8 mouse cellular contexts compared by ENCODE assay signal in genomic region chr8:70863956-70864711, GRCm38 (mm10). TPM values are rescaled to one million over a fixed set of nuclear protein-coding genes. Genes with fewer than 3 reads are reported as not detected.
DNase-seq lines count a peak whose midpoint lies in the region; ATAC-seq lines count a peak whose summit lies in the region.

No protein-coding gene starts in this region.

- peak overlapping the region; percentile 92 for H3K4me2 ChIP-seq in embryonic facial prominence, embryonic 12.5 days (replicated peaks)
- H3K4me2 ChIP-seq in hindbrain, embryonic 16.5 days (ENCODE audit: low read length) = peak overlapping the region; percentile 86
- peak overlapping the region; percentile 98 for H3K4me2 ChIP-seq in midbrain, embryonic 14.5 days (ENCODE audit: low read length)

- H3K9me3 ChIP-seq in embryonic facial prominence, embryonic 12.5 days = no peaks in the 10 kb centered on the region
- no peaks in the 10 kb centered on the region for H3K9me3 ChIP-seq in hindbrain, embryonic 16.5 days (ENCODE audit: control insufficient read depth, low read length)
- H3K9me3 ChIP-seq in midbrain, embryonic 14.5 days (ENCODE audit: control insufficient read depth, low read length) = no peaks in the 10 kb centered on the region

- DNase-seq in cerebellum, adult 9-11 months = peak; percentile 62
- no peak for DNase-seq in cerebellum, postnatal 14 days
- DNase-seq in B cell, adult 2 months = peak; percentile 43 to 49
- peak; percentile 81 for DNase-seq in midbrain, embryonic 14.5 days

- peak overlapping the region; percentile 45 for H3K4me3 ChIP-seq in embryonic facial prominence, embryonic 12.5 days
- H3K4me3 ChIP-seq in hindbrain, embryonic 16.5 days (ENCODE audit: low read length) = peak overlapping the region; percentile 46
- peak overlapping the region; percentile 64 for H3K4me3 ChIP-seq in midbrain, embryonic 14.5 days (replicated peaks; ENCODE audit: low read depth, low read length)

- H3K27me3 ChIP-seq in embryonic facial prominence, embryonic 12.5 days = peaks cover 22% of the 10 kb centered on the region
- no peaks in the 10 kb centered on the region for H3K27me3 ChIP-seq in hindbrain, embryonic 16.5 days (replicated peaks; ENCODE audit: control insufficient read depth, insufficient read depth, low read length)
- H3K27me3 ChIP-seq in midbrain, embryonic 14.5 days (ENCODE audit: control insufficient read depth, insufficient read depth, low read length) = no peaks in the 10 kb centered on the region

- H3K9ac ChIP-seq in embryonic facial prominence, embryonic 12.5 days = peak overlapping the region; percentile 61
- H3K9ac ChIP-seq in hindbrain, embryonic 16.5 days (ENCODE audit: low read depth, low read length) = peak overlapping the region; percentile 73
- H3K9ac ChIP-seq in midbrain, embryonic 14.5 days (replicated peaks; ENCODE audit: low read length) = peak overlapping the region; percentile 85

- 0 out of 2 replicates have a peak, but pooled peaks cover 6% of the 10 kb centered on the region for H3K36me3 ChIP-seq in embryonic facial prominence, embryonic 12.5 days
- 0 out of 2 replicates have a peak, but pooled peaks cover 2% of the 10 kb centered on the region for H3K36me3 ChIP-seq in hindbrain, embryonic 16.5 days (ENCODE audit: control insufficient read depth, insufficient read depth, low read length)
- peaks cover 11% of the 10 kb centered on the region for H3K36me3 ChIP-seq in midbrain, embryonic 14.5 days (ENCODE audit: control insufficient read depth, insufficient read depth, low read length)

- ATAC-seq in embryonic facial prominence, embryonic 12.5 days (ENCODE audit: insufficient number of reproducible peaks, insufficient read depth, low FRiP score, low TSS enrichment) = no peak
- ATAC-seq in hindbrain, embryonic 16.5 days = no peak
- no peak for ATAC-seq in midbrain, embryonic 14.5 days (ENCODE audit: low FRiP score, low TSS enrichment)
- no peak for ATAC-seq in erythroid progenitor cell, adult 5-6 weeks (replicated peaks; ENCODE audit: low FRiP score, poor library complexity, severe bottlenecking)
- no peak for ATAC-seq in frontal cortex, adult (ENCODE audit: low TSS enrichment)

- peak overlapping the region; percentile 90 for H3K27ac ChIP-seq in embryonic facial prominence, embryonic 12.5 days
- peak overlapping the region; percentile 94 for H3K27ac ChIP-seq in hindbrain, embryonic 16.5 days (ENCODE audit: low read depth, low read length)
- peak overlapping the region; percentile 98 for H3K27ac ChIP-seq in midbrain, embryonic 14.5 days (replicated peaks; ENCODE audit: low read depth, low read length)

- H3K4me1 ChIP-seq in embryonic facial prominence, embryonic 12.5 days = peaks cover 51% of the 10 kb centered on the region
- peaks cover 38% of the 10 kb centered on the region for H3K4me1 ChIP-seq in hindbrain, embryonic 16.5 days (ENCODE audit: control insufficient read depth, insufficient read depth, low read depth, low read length)
- H3K4me1 ChIP-seq in midbrain, embryonic 14.5 days (ENCODE audit: control insufficient read depth, insufficient read depth, low read length) = peaks cover 44% of the 10 kb centered on the region

- 2% methylated on average over 44 of the region's 46 CpGs for WGBS in embryonic facial prominence, embryonic 12.5 days
- WGBS in hindbrain, embryonic 16.5 days = 1% methylated on average over 46 of the region's 46 CpGs
- 1% methylated on average over 46 of the region's 46 CpGs for WGBS in midbrain, embryonic 14.5 days

RNA-seq across cellular contexts. Expression of gene Kcnn1, which starts 1.1 kb away (rescaled TPM):
- 6.7 and 7.0 TPM in 2 replicates for polyA plus RNA-seq in embryonic facial prominence, embryonic 12.5 days (2016; fragmentation: Nextera tagmentation; extraction: Ambion mirVana)
- 16.3 and 18.5 TPM in 2 replicates for polyA plus RNA-seq in hindbrain, embryonic 16.5 days (2015; fragmentation: Nextera tagmentation; extraction: Ambion mirVana)
- 13.3 and 16.0 TPM in 2 replicates for polyA plus RNA-seq in midbrain, embryonic 14.5 days (2014; fragmentation: Nextera tagmentation; extraction: Ambion mirVana)
- total RNA-seq in erythroid progenitor cell, adult 5-6 weeks (2015; ENCODE audit: low replicate concordance) = not detected in 2 replicates
- total RNA-seq in erythroid progenitor cell, adult 5-6 weeks (2017; ENCODE audit: low replicate concordance) = 0.26 TPM in 1 of 2 replicates, not detected in the other

RNA-seq across cellular contexts. Expression of gene Ccdc124, which starts 9.6 kb away (rescaled TPM):
- polyA plus RNA-seq in embryonic facial prominence, embryonic 12.5 days (2016; fragmentation: Nextera tagmentation; extraction: Ambion mirVana) = 123 and 126 TPM in 2 replicates
- polyA plus RNA-seq in hindbrain, embryonic 16.5 days (2015; fragmentation: Nextera tagmentation; extraction: Ambion mirVana) = 168 and 190 TPM in 2 replicates
- 149 and 178 TPM in 2 replicates for polyA plus RNA-seq in midbrain, embryonic 14.5 days (2014; fragmentation: Nextera tagmentation; extraction: Ambion mirVana)
- total RNA-seq in erythroid progenitor cell, adult 5-6 weeks (2015; ENCODE audit: low replicate concordance) = 18.0 and 20.9 TPM in 2 replicates
- 23.8 and 26.6 TPM in 2 replicates for total RNA-seq in erythroid progenitor cell, adult 5-6 weeks (2017; ENCODE audit: low replicate concordance)

RNA-seq across cellular contexts. Expression of gene Arrdc2, which starts 24.6 kb away (rescaled TPM):
- polyA plus RNA-seq in embryonic facial prominence, embryonic 12.5 days (2016; fragmentation: Nextera tagmentation; extraction: Ambion mirVana) = 6.9 and 7.5 TPM in 2 replicates
- polyA plus RNA-seq in hindbrain, embryonic 16.5 days (2015; fragmentation: Nextera tagmentation; extraction: Ambion mirVana) = 6.8 and 7.9 TPM in 2 replicates
- polyA plus RNA-seq in midbrain, embryonic 14.5 days (2014; fragmentation: Nextera tagmentation; extraction: Ambion mirVana) = 7.1 and 7.5 TPM in 2 replicates
- 35.0 and 62.9 TPM in 2 replicates for total RNA-seq in erythroid progenitor cell, adult 5-6 weeks (2015; ENCODE audit: low replicate concordance)
- 27.3 and 54.3 TPM in 2 replicates for total RNA-seq in erythroid progenitor cell, adult 5-6 weeks (2017; ENCODE audit: low replicate concordance)

RNA-seq across cellular contexts. Expression of gene Slc5a5, which starts 28.4 kb away (rescaled TPM):
- 0.19 and 0.20 TPM in 2 replicates for polyA plus RNA-seq in embryonic facial prominence, embryonic 12.5 days (2016; fragmentation: Nextera tagmentation; extraction: Ambion mirVana)
- 2.4 and 3.1 TPM in 2 replicates for polyA plus RNA-seq in hindbrain, embryonic 16.5 days (2015; fragmentation: Nextera tagmentation; extraction: Ambion mirVana)
- 0.40 and 0.96 TPM in 2 replicates for polyA plus RNA-seq in midbrain, embryonic 14.5 days (2014; fragmentation: Nextera tagmentation; extraction: Ambion mirVana)
- not detected in 2 replicates for total RNA-seq in erythroid progenitor cell, adult 5-6 weeks (2015; ENCODE audit: low replicate concordance)
- total RNA-seq in erythroid progenitor cell, adult 5-6 weeks (2017; ENCODE audit: low replicate concordance) = 0.13 TPM in 1 of 2 replicates, not detected in the other

RNA-seq across cellular contexts. Expression of gene Rpl18a, which starts 33.1 kb away (rescaled TPM):
- 3,568 and 3,610 TPM in 2 replicates for polyA plus RNA-seq in embryonic facial prominence, embryonic 12.5 days (2016; fragmentation: Nextera tagmentation; extraction: Ambion mirVana)
- polyA plus RNA-seq in hindbrain, embryonic 16.5 days (2015; fragmentation: Nextera tagmentation; extraction: Ambion mirVana) = 1,821 and 2,018 TPM in 2 replicates
- 2,701 and 2,857 TPM in 2 replicates for polyA plus RNA-seq in midbrain, embryonic 14.5 days (2014; fragmentation: Nextera tagmentation; extraction: Ambion mirVana)
- 2,088 and 2,332 TPM in 2 replicates for total RNA-seq in erythroid progenitor cell, adult 5-6 weeks (2015; ENCODE audit: low replicate concordance)
- total RNA-seq in erythroid progenitor cell, adult 5-6 weeks (2017; ENCODE audit: low replicate concordance) = 517 and 689 TPM in 2 replicates

Comparison
In these comparisons a context has a peak if more than half of its experiments do, and no peak if none do; other contexts are left out.
1. DNase-seq: peak in cerebellum, adult 9-11 months (single experiment), B cell, adult 2 months (2 of 2) and midbrain, embryonic 14.5 days (single experiment); none in cerebellum, postnatal 14 days (0 of 2).
2. Peak in every context shown above with its lines, with median percentiles within 50 percentile points of each other: H3K27ac ChIP-seq, H3K4me2 ChIP-seq, H3K4me3 ChIP-seq and H3K9ac ChIP-seq.